Mouse (Mus musculus) heart, postnatal 0 days (tissue): Measurements from ENCODE around the gene Tcerg1l. TPM values are rescaled to one million over a fixed set of nuclear protein-coding genes. Genes with fewer than 3 reads are reported as not detected.

Experiments
- ATAC-seq: fragments of 200-750 bp; cut with Nextera tagmentation; 2 replicates; pipeline ENCODE4 v1.8.0; 2017; ENCODE audit warnings: low read depth, moderate number of reproducible peaks, moderate library complexity; ENCODE audit not compliant: insufficient read depth
- DNase-seq: peaks from one replicate; pipeline ENCODE4 v3.0.0-alpha.2; 2016; ENCODE audit warnings: low spot score
- H3K27ac ChIP-seq: fragments of 300-500 bp; sonication (generic); 2 replicates; pipeline ENCODE4 v1.5.1; 2014; ENCODE audit warnings: low read depth, mild to moderate bottlenecking
- H3K27me3 ChIP-seq: fragments of 300-500 bp; sonication (generic); 2 replicates; pipeline ENCODE4 v1.6.1; 2014; ENCODE audit warnings: low read length, mixed read lengths; ENCODE audit not compliant: control insufficient read depth, insufficient read depth
- H3K36me3 ChIP-seq: fragments of 300-500 bp; sonication (generic); replicated peaks from 2 replicates; pipeline ENCODE4 v1.6.1; 2014; ENCODE audit warnings: low read length, mixed read lengths; ENCODE audit not compliant: control insufficient read depth, insufficient read depth
- H3K4me1 ChIP-seq: fragments of 300-500 bp; sonication (generic); 2 replicates; pipeline ENCODE4 v1.6.1; 2014; ENCODE audit warnings: antibody characterized with exemption; ENCODE audit not compliant: control insufficient read depth, insufficient read depth
- H3K4me2 ChIP-seq: fragments of 300-500 bp; sonication (generic); 2 replicates; pipeline ENCODE4 v1.6.1; 2014; ENCODE audit warnings: low read depth, mild to moderate bottlenecking, low read length, moderate library complexity
- H3K4me3 ChIP-seq: fragments of 300-500 bp; sonication (generic); 2 replicates; pipeline ENCODE4 v1.5.1; 2014; ENCODE audit warnings: low read depth, low read length
- H3K9ac ChIP-seq: fragments of 300-500 bp; sonication (generic); replicated peaks from 2 replicates; pipeline ENCODE4 v1.6.1; 2014; ENCODE audit warnings: low read depth, low read length, mixed read lengths
- H3K9me3 ChIP-seq: fragments of 300-500 bp; sonication (generic); replicated peaks from 2 replicates; pipeline ENCODE4 v1.6.1; 2016; ENCODE audit warnings: low read length; ENCODE audit not compliant: control insufficient read depth
- CTCF ChIP-seq: IDR thresholded peaks from 2 replicates; pipeline ENCODE4 v1.5.1; 2016; ENCODE audit warnings: antibody characterized with exemption, control low read depth, low read depth
- EP300 ChIP-seq: IDR thresholded peaks from 2 replicates; pipeline ENCODE4 v1.6.1; 2016; ENCODE audit warnings: antibody characterized with exemption, low read depth
- WGBS: fragments of 180-500 bp; shearing (Covaris S2); extraction: QIAGEN DNeasy Blood & Tissue Kit; methylation state at CpG from one replicate; pipeline ENCODE4 v1.1.7; 2014; 5-methylcytosine and 5-hydroxymethylcytosine counted together
- polyA plus RNA-seq: library from polyadenylated mRNA; unstranded; fragments of >200 nt; fragmentation: Nextera tagmentation; extraction: Ambion mirVana; gene quantifications from 2 replicates; pipeline ENCODE4 v1.2.1, GENCODE M21; 2015
- total RNA-seq: library from RNA; depleted of rRNA; stranded (reverse); fragments of >200 nt; gene quantifications from 2 replicates; pipeline ENCODE4 v1.2.3, GENCODE M21; 2014; ENCODE audit warnings: low replicate concordance

Tcerg1l gene
- total and polyA plus RNA-seq, 2 experiments from 2014 or later, result not detected

GRCm38 (mm10) chr7:138202162-138202832 lies 195.2 kb downstream of the Tcerg1l start:
- Histone ChIP-seq H3K4me2 (no peak overlapping the region), H3K27me3 (no peaks in the 10 kb centered on the region), H3K4me1 (no peaks in the 10 kb centered on the region), H3K36me3 (no peaks in the 10 kb centered on the region), H3K4me3 (no peak overlapping the region), H3K9ac (no peak overlapping the region), H3K9me3 (no peaks in the 10 kb centered on the region), H3K27ac (no peak overlapping the region)
- TF ChIP-seq EP300 (no peak), CTCF (no peak)
- no peak for ATAC-seq
- DNase-seq, result no peak
- 68% methylated on average over 15 of the region's 15 CpGs for WGBS

DNA sequence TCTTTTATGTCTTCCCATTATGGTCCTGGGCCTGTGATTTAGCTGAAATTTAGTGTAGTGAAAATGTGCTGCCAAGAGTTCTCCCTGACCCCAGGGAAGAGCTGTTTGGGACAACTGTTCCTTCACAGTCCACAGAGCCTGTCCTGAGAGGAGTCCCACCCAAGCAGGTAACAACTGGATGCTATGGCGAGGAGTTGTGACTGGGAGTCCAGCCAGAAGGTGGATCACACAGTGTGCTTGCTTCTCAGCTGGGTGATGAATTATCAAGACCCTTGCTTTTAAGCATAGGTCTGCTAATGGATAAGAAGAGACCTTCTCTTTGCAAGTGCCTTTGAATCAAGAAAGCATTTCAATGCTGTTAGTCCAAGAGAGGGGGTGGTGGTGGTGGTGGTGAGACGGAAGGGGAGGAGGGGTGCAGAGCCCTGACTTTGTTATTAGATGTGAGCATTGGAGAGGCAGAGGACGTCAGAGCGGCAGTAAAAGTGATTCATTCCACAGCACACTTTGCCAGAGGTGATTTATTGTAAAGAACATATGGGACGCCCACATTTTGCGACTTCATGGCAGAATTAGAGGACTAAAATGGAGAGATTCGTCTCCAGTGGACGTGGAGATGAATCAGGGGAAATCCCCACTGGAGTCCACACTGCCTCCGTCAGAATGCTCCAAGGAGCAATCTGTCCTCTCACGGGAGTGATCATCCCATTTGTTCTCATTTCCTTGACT lies 198.0 kb downstream of the Tcerg1l start:
- ATAC-seq (no peak), DNase-seq (no peak)
- WGBS, result 61% methylated on average over 10 of the region's 10 CpGs
- Histone ChIP-seq H3K9ac (no peak overlapping the region), H3K36me3 (no peaks in the 10 kb centered on the region), H3K4me1 (no peaks in the 10 kb centered on the region), H3K4me2 (no peak overlapping the region), H3K4me3 (no peak overlapping the region), H3K9me3 (no peaks in the 10 kb centered on the region), H3K27me3 (no peaks in the 10 kb centered on the region), H3K27ac (no peak overlapping the region)
- TF ChIP-seq EP300, result no peak
- TF ChIP-seq CTCF, result no peak

DNA sequence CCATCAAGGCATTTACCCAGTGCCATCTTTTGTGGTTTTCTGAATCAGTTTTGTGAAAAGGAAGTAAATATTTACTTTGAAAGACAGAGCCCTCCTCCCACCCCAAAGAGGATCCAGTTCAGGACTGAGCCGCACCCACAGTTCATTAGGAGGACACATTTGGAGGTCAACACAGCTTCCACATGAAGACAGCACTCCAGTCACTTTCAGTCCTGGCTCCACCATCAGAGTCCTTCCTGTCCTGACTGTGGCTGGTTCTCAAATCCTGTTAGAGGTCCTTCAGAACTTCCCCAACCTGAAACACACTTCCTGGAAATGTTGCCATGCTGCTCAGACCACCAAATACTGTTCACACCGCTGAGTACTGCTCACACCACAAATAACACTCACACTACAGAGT lies 201.4 kb downstream of the Tcerg1l start:
- no peaks in the 10 kb centered on the region for H3K36me3 ChIP-seq
- no peak overlapping the region for H3K4me2 ChIP-seq
- H3K9ac ChIP-seq, result no peak overlapping the region
- H3K4me1 ChIP-seq, result no peaks in the 10 kb centered on the region
- no peak overlapping the region for H3K27ac ChIP-seq
- H3K27me3 ChIP-seq, result no peaks in the 10 kb centered on the region
- DNase-seq (no peak), ATAC-seq (no peak)
- TF ChIP-seq CTCF (no peak), EP300 (no peak)
- H3K9me3 ChIP-seq, result no peaks in the 10 kb centered on the region
- 85% methylated on average over 2 of the region's 2 CpGs for WGBS
- no peak overlapping the region for H3K4me3 ChIP-seq

GRCm38 (mm10) chr7:138184197-138184596 lies 213.3 kb downstream of the Tcerg1l start:
- TF ChIP-seq CTCF (no peak), EP300 (no peak)
- Histone ChIP-seq H3K4me2 (no peak overlapping the region), H3K4me1 (no peaks in the 10 kb centered on the region), H3K27ac (no peak overlapping the region), H3K9me3 (no peaks in the 10 kb centered on the region), H3K36me3 (no peaks in the 10 kb centered on the region), H3K9ac (no peak overlapping the region), H3K4me3 (no peak overlapping the region), H3K27me3 (no peaks in the 10 kb centered on the region)
- no peak for ATAC-seq
- 74% methylated on average over 5 of the region's 5 CpGs for WGBS
- no peak for DNase-seq

DNA sequence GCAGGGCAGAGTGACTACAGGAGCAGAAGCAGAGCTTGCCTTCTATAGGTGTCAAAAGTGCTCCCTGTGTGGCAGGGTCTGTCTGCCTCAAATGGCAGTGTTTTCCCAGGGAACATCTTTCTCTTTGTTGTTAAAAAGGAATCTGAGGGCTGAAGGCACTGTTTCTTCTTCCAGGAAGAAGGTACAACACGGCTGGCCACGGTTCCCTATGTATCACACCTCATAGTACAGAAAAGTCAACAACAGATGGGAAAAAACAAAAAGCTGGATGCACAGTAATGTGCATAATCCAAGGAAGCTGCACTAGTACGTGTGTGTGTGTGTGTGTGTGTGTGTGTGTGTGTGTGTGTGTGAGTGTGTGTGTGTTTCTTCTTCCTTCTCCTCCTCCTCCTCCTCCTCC lies 215.3 kb downstream of the Tcerg1l start:
- no peak for TF ChIP-seq EP300
- Histone ChIP-seq H3K36me3 (no peaks in the 10 kb centered on the region), H3K4me1 (no peaks in the 10 kb centered on the region), H3K4me2 (no peak overlapping the region), H3K9ac (no peak overlapping the region), H3K27ac (no peak overlapping the region), H3K4me3 (no peak overlapping the region), H3K27me3 (no peaks in the 10 kb centered on the region), H3K9me3 (no peaks in the 10 kb centered on the region)
- 56% methylated on average over 3 of the region's 3 CpGs for WGBS
- ATAC-seq (no peak), DNase-seq (no peak)

GRCm38 (mm10) chr7:138178617-138179016 lies 218.9 kb downstream of the Tcerg1l start:
- TF ChIP-seq EP300 (no peak), CTCF (no peak)
- no peak for DNase-seq
- ATAC-seq, result no peak

More at GRCm38 (mm10) chr7:138178617-138179016, 218.9 kb downstream of the Tcerg1l start:
- Histone ChIP-seq H3K27ac (no peak overlapping the region), H3K4me1 (0 out of 2 replicates have a peak, but pooled peaks cover 3% of the 10 kb centered on the region), H3K4me3 (no peak overlapping the region), H3K36me3 (no peaks in the 10 kb centered on the region), H3K9me3 (no peaks in the 10 kb centered on the region), H3K27me3 (no peaks in the 10 kb centered on the region), H3K4me2 (no peak overlapping the region), H3K9ac (no peak overlapping the region)
- 67% methylated on average over 2 of the region's 2 CpGs for WGBS
